Mouse (Mus musculus) C2C12 (cell line): ENCODE measurements around the gene A430078G23Rik.
"Not testable (repeated sequence)": the region's sequence is repeated elsewhere in the genome, so short reads cannot be mapped to it uniquely, and the experiment has no call there.

ENCODE experiments used
- CTCF ChIP-seq: IDR thresholded peaks from one replicate; pipeline ENCODE4 v1.5.1; 2011; ENCODE audit not compliant: control insufficient read depth, insufficient read depth, insufficient read length
- MAX ChIP-seq: IDR thresholded peaks from one replicate; pipeline ENCODE4 v1.6.1; 2011; ENCODE audit warnings: mild to moderate bottlenecking, control low read depth
- MYOD1 ChIP-seq: IDR thresholded peaks from one replicate; pipeline ENCODE4 v1.6.1; 2011; ENCODE audit warnings: low read depth; ENCODE audit not compliant: control insufficient read depth, insufficient read length
- MYOG ChIP-seq: IDR thresholded peaks from one replicate; pipeline ENCODE4 v1.6.1; 2011; ENCODE audit not compliant: control insufficient read depth, insufficient read length; ENCODE audit errors: extremely low read depth
- USF1 ChIP-seq: IDR thresholded peaks from one replicate; pipeline ENCODE4 v1.6.1; 2011; ENCODE audit warnings: low read depth, mild to moderate bottlenecking, control low read depth, moderate library complexity

DNA sequence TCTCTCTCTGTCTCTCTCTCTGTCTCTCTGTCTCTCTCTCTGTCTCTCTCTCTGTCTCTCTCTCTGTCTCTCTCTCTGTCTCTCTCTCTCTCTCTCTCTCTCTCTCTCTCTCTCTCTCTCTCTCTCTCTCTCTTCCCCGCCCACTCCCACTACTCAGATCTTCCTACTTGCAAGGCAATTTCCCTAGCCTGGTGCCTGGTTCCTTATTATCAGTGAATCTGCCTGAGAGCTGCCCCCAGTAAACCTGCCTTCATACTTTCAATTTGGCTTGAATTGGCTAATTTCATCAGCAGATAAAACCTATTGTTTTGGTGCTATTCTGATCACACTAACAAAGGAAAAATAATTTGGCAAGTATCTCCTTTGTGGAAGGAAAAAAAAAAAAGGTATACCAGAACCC is 39.8 kb upstream of the A430078G23Rik start:
- TF ChIP-seq CTCF, MAX, USF1, MYOG, MYOD1: not testable (repeated sequence)
